Mouse (Mus musculus): ENCODE data around the gene Zfp809.

Zfp809 gene

DNA sequence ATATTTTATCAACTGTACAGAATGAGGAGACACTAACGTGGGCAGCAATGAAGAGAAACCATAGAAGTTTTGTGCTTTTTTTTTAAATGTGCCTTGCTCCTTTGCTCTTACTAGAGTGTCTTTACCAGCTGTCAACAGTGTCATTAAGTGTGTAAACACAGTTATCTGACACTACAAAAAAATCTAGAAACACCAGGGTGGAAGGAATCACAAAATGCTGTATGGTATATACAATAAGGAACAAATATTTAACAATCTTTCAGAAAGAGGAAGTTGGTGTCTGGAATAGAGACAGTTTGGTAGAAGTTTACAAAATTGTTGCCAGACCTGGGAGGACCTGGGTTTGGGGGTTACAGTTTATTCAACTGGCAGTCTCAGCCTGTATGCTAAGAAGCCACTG, 36.1 kb downstream of the Zfp809 start:
- no peak for DNase-seq (ENCODE audit: low read depth, low spot score)

DNA sequence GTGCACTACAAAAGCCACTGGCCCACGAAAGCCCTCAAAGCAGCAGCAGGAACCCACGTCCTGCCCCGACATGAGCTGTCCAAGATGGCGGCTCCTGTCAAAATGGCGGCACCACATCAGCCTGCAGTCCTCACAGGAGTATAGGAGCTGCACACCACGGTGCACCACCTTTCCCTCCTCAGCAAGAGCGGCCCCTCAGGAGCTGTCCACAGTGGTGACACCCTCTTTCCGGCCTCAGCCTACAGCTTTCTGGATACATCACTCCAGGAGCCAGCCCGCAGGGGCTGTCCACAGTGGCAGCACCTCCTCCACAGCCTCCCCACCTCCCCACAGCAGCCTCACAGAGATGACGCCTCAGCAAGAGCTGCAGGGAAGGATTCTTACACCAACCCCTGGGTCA, 37.1 kb downstream of the Zfp809 start:
- no peak for DNase-seq (ENCODE audit: low read depth, low spot score)

DNA sequence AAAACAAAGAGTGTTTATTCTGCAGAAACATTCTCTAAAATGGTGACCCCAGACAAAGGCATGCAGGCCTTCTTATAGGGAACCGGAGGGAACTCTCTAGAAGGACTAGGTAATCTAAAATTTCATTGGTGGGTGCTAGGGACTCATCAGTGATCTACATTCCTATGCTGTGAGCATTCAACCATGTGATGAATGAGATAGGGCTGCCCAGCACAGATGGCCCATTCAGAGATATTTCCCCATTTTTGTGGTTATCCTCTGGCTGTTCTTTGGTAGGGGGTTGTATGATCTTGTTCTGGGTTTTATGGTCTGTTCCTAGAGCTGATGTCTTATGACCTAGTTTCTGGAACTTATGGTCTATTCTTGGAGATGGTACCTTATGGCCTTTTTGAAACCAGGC, 43.4 kb downstream of the Zfp809 start:
- DNase-seq (ENCODE audit: low read depth, low spot score): no peak

GRCm38 (mm10) chr9:22278733-22279132, 53.2 kb downstream of the Zfp809 start:
- DNase-seq (ENCODE audit: low read depth, low spot score): no peak
